Mouse (Mus musculus) kidney, postnatal 4 days (tissue): ENCODE data around the gene Ncor2.
A peak's percentile ranks its signal among the peaks of the same experiment; 100 is the strongest.

Experiments
- DNase-seq, 2 experiments: peaks; one replicate each; pipeline ENCODE4 v3.0.0; 2021; ENCODE audit warnings: mixed read lengths in 2 of 2

The Ncor2 gene

DNA sequence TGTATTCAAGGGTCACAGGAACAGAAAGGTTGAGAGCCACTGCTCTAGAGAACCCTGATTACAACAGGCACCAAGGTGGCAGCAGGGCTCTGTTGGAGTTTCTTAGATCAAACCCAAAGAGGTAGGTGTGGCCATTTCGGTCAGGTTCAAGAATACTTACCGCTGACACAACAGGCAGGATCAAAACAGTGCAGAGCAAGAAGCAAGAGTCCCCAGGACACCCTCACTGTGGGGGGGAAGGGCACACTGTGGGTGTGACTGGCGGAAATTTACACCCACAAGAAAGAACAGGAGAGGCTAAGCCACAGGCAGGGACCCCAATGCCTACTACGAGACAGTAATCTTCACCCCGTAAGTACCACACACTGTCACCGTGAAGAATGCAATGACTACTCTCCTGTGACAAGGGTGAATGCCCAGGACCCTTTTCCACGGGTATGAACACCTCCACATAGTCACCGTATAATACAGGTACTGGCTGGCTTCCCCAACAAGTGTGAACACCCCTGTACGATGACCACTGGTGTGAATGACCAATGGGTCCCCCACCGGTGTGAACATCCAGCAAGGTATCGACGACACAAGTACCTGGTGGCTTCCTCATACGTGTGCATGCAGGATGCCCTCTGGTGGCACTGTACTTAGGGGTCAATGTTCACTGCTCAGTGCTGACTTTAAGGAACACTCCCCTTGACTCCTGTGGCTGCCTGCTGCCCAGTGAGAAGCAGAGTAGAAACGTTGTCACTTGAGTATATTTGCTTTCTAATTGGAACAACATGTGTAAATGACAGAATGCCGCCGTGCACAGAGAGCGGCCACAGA, 162.4 kb downstream of the Ncor2 start:
- no peak for DNase-seq

DNA sequence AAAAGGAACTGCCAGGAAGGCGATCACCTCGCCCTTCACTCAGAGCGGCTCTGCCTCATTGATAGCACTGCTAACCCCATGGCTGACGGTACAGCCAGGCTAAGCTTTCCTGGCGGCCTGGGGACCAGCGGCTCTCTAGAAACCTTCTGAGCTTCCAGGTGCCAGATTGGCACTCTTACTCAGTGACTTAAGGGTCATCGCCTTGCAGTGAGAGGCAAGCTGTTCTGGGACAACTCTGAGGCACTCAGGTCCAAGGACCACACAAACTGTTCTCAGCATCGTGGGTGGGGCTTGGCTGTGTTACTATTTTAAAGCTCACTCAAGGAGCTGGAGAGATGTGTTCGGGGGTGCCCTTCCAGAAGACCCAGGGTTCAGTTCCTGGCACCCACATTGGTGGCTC, 163.4 kb downstream of the Ncor2 start:
- no peak for DNase-seq

DNA sequence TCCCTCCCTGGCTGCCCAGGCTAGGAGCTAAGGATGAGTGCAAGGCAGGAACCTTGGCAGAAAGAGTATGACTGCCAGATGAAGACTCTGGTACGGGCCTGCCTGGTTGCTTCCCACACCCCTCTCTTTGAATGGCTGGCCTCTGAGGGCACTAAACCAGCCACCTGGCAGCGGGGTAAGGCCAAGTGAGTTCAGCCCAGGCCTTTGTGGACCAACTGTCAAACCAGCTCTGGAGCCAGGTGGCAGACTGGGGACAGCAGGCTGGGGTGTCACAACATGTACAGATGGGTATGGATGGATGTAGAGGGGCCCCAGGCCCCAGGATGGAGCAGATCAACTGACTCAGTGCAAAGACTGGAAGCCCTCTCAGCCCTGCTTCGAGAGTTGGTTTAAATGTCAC, 164.0 kb downstream of the Ncor2 start:
- DNase-seq: no peak

DNA sequence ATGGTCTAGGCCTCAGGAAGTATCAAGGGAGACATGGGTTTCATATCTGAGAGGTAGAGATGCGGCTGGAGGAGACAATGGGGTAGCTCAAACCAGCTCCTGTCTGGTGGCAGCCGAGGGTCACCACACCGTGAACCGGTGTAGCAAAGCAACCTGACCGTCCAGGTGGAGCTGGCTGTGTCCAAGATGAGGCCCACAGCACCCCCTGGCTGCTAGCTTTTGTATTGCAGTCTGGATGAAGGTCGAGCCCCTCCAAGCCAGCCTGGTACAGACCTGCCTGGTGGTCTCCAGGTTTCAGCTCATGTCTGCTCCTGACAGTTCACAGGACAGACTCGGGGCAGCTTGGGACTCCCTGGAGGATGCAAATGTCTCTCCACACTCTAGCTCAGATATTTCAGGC, 164.5 kb downstream of the Ncor2 start:
- peak; percentile 85 to 86 for DNase-seq

DNA sequence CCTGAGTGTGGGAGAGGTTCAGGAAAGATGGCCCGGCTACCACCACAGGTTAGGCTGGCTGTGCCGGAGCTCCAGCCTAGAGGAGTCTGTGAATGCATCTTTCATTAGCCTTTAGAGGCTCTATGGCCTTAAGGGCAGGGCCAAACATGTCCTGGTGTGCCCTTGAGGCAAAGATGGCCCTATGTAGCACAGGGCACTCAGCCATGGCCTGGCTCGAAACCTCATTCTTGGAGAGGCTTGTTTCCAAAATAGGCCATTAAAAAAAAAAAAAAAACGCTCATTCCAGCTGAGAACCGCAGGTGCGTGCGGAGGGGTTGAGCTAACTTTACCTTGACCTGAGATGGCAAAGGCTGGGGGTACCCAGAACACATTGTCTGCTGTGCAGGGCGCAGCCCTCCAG, 167.4 kb downstream of the Ncor2 start:
- no peak for DNase-seq

DNA sequence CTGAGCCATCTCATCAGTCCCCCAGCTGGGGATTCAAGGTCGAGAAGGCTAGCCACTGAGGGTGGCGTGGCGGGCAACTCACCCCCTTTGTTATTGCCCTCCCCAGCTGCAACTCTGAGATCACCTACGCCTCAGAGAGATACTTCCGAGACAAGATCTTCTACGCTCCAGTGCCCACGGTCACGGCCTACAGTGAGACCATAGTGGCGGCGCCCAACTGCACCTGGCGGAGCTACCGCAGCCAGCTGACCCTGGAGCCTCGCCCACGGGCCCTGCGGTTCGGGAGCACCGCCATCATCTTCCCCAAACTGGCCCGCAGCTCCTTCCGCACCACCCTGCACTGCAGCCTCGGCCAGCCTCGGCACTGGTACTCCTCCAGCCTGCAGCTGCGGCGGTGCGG, 167.9 kb downstream of the Ncor2 start:
- peak in 1 of 2 experiments; percentile 39 for DNase-seq

DNA sequence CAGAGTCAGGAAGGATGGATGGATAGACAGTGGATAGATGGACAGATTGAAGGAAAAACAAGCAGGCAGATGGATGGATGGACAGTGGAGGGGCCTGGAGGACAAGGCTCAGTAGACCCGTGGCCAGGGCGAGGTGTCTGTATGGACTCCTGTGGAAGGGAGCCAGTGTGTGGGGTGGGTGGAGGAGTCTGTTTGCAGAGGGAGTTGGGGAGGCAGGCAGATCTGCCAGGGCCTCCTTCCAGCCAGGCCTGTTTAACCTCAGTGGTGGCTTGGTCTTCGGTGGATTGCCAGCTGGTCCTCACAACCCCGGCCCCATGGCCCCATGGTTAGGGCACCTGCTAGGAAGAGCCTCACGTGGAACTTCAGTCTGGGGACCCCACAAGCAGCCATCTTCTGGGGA, 172.1 kb downstream of the Ncor2 start:
- DNase-seq: no peak

DNA sequence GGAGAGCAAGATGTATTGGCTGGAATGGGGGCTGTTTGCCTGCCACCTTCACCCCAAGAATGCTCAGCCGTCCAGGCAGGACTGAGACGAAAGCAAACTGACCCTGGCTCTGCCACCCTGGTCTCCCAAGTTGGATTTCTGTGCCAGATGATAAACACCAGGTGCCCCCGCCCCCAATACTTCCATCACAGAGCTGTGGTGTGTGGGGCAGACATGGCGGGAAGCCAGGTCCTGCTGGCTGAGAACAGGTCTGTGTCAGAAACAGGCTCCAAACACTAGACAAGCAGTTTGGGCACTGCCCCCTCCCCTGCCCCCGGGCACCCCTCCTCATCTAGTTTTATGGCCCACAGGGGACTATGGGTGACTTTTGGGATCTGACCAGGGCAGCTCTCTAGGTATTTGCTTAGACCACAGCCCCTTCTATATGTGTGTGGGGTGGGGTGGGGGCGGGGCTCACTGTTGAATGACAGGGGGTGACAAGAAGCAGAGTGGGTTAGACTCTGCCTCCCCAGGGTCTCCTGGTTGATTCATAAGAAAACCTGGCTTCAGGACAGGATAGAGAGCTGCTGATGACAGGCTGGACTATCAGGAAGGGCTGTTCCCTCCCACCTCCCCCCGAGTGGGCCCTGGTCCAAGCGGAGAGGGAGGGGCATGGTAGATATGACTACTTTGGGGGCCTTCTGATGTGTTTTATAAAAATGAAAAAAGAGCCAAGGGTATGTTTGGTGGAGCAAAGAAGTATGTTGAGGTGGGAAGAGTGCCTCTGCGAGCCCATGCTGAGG, 173.0 kb downstream of the Ncor2 start:
- peak; percentile 50 to 59 for DNase-seq

DNA sequence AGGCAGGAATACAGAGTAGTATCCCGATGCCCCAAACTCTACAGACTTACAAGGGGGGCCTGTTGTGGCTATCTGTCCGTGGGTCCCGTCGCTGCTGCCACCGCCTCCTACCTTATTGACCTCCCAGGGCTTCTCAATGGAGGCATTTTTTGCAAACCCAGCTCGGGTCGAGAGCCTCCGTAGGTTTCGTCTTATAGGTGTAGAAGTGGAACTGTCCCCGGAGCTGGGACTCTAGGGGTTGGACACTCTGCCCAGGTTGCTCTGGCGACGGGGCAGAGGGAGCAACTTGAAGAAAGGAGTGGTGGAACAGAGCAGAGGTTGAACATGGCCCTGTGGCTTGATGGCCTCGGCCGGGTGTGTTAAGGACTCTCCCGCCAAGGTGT, 175.2 kb downstream of the Ncor2 start:
- no peak for DNase-seq

DNA sequence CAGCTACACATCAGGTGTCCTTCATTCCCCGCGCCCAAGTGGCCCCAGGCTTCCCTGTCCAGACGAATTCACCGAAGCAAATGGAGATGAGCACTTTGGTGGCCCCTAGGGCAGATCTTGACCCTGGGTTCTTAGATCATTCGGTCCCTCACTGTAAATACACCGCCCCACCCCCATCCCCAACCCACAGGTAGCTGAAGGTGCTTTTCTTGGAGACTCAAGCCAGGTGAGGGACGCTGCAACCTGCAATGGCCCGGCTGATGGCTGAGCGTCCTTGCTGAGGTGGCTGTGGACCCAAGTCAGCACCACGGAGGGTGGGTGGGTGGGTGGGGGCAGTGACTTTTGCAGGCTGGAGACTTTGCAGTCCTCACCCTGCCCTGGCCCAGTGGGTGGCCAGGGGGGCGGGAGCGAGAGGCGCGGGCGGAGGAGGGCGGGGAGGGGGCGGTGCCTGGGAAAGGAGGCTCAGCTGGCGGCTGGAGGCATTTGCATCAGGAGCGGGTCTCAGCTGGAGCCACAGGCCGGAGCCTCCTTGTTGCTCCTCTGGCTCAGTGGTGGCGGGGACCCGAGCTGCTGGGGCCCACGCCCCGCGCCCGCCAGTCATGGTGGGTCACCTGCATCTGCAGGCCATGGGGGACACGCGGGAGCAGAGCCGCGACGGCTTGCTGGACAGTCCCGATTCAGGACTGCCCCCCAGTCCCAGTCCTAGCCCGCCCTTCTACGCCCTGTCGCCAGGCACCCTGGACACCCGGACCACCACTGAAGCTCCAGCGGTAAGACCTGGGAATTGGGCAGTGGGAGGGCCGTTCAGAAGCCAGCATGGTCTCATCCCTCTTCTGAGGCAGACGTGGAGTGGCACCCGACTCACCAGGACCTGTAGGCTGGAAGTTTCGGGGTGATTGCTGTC, 175.8 kb downstream of the Ncor2 start, which contains the start of gene Rflna:
Gene Rflna (plus strand): TSS at position 253 of the 904 bp plus-strand sequence.
- peak; percentile 86 to 90 for DNase-seq

DNA sequence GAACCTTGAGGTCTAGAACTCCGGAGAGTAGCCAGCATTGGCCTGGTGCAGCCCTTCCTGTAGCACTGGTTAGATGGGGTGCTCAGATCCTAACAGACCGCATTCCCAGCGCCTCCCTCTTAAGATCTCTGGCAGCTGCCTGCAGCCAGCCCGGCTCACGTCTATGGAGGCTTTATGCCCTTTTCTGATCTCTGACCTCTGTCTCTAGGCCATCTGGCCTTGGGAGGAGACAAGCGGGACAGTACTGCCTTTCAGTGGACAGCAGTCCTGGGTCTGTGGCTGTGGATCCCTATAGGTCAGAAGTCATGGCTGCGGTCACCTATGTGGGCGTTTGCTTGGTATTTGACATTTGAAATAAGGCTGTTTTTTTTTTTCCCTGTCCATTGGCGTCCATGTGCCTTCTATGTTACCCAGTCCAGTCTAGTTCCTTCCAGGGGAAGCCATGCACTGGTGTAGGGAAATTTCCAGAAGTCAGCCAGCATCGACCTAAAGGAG, 178.2 kb downstream of the Ncor2 start:
- no peak for DNase-seq

DNA sequence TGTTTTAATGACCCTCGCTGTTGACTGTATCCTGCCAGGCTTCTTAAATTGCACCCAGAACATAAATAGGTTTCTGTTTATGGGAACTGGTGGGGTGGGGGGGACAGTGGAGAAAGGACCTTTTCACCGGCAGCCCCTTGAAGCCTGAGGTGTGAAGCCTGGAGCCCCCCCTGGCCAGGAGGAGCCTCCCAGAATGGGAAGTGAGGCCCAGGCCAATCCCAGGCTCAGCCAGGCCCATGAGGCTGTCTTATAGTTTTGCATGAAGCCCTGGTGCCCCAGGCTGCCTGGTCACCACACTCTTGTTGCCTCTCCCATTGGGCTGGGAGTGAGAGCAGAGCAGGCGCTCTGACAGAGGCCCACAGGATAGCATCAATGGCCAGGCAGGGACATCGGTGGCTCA, 181.1 kb downstream of the Ncor2 start:
- no peak for DNase-seq

DNA sequence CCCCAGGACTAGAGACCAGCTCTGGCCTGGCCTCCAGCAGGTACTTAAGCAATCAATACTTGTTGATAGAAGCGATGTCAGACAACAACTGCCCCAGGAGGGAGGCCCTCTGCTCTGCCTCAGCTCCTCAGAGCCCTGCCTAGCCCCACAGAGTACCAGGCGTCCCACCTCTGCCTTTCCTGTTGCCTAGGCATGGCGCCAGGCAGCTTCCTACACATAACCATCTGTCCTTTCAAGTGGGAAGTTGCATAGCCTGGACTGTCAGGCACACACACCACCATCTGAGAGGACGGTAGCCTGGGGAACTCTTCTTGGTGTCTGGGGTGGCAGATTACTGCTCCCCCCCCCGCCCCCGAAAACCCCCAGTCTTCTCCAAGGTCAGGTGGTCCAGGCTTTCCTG, 182.2 kb downstream of the Ncor2 start:
- DNase-seq: peak in 1 of 2 experiments; percentile 63

DNA sequence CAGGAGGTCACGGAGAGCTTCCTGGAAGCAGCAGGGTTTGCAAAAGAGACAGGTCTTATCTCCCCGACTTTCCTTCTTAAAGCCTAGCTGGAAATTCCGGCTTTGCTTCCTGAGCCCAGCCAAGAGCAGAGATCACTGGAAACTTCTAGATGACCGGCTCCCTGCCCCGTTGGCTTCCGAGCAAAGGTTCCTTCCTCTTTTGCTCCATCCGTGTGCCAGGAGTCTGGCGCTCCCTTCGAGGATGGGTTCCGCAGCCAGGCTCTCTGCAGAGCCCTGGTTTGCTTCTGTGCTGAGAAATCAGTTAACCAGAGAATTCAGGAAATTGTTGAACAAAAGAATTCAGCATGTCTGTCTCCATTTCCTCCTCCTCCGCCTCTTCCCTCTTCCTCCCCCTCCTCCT, 186.1 kb downstream of the Ncor2 start:
- peak; percentile 57 to 71 for DNase-seq

DNA sequence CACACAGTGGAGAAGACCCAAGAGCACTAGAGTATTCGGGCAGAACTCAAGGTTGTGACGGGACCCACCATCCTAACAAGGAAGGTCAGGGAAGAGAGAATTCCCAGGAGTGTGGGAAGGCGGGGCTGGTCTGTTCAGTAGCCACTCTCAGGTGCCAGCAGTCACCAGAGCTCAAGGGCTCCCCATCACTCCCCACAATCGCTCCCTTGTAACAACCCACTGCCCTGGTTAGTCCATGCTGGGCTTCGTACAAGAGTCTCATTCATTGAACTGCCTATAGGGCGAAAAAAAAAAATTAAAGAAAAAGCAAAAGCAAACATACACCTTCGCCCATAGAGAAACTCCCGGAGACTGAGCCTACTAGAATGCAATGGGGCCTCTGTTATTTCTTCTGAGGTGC, 186.7 kb downstream of the Ncor2 start:
- DNase-seq: no peak

DNA sequence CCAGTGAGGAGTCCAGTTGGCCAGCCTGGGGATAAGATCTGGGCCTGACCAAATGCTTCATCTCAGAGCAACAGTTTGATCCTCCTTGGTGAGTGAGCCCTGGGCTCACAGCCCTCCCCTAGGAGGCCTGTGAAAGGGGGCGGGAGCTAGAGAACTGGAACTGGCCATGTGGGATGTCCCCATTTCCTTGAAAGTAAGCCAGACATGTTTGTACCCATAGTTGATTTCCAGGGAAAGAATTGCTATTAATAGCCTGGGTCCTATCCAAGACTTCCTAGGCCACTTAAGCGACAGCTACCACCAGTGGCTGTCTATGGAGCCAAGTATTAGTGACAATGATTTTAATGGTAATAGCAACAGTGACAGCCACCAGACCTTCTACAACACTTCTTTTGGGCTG, 189.3 kb downstream of the Ncor2 start:
- DNase-seq: peak in 1 of 2 experiments; percentile 8

DNA sequence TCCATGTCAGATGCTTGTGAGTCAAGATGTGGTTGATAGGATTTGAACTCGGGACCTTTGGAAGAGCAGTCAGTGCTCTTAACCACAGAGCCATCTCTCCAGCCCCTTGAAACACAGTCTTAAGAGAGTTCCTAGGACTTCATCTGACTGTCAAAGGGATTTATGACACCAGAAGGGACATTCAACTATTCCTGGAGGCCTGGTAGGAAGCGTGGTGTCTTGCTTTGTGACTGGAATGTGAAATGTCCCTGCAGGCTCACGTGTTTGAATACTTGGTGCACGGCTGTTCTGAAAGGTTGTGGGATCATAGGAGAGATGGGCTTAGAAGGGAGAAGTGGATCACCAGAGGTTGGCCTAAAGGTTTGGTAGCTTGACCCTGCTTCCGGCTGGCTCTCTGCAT, 192.4 kb downstream of the Ncor2 start:
- no peak for DNase-seq

DNA sequence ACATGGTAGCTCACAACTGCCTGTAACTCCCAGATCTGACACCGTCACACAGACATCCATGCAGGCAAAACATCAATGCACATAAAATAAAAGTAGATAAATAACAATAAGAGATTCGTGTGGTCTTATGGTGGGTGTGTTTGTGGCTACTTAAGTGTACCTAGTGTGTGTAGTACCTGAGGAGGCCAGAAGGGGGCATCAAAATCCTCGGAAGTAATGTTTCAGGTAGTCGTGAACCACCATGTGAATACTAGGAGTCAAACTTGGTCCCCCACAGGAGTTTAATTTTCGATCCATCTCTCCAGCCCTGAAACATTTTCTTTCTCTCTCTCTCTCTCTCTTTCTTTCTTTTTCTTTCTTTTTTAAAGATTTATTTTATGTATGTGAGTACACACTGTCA, 192.8 kb downstream of the Ncor2 start:
- no peak for DNase-seq

DNA sequence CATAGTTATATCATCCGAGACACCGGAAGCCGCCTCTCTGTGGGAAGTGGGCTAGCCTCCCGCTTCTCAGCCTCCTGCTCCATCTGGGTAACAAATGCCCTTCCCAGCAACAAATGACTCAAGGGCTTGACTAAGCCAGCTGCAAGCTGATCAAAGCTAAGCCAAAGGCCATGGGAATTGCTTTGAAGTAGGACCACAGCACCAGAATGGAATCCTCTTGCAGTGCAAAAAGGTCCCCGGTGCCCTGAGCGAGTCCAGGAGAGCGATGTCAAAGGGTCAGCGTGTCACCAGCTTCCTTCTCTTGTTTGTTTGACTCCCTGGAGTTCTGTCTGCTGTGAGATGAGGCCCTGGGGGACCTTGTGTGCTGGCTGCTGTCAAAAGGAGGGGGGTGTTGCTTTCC, 209.2 kb downstream of the Ncor2 start:
- DNase-seq: peak in 1 of 2 experiments; percentile 36
